Mouse (Mus musculus): ENCODE data around the gene Traf5. TPM values are rescaled to one million over a fixed set of nuclear protein-coding genes. Genes with fewer than 3 reads are reported as not detected.

Traf5 gene
- total RNA-seq, 4 experiments from 2014 or later: 5.2 to 8.7 (median 6.4) TPM

- no peak for DNase-seq (ENCODE audit: low spot score in 2 of 2)
These were observed 117.6 kb downstream of the Traf5 start for GRCm38 (mm10) chr1:191974509-191975405.

- no peak for DNase-seq (ENCODE audit: low spot score in 2 of 2)
These were observed 122.4 kb downstream of the Traf5 start for GRCm38 (mm10) chr1:191969939-191970338.

- DNase-seq (ENCODE audit: low spot score in 2 of 2): peak; percentile 44 to 63
These were observed 127.4 kb downstream of the Traf5 start for GRCm38 (mm10) chr1:191964773-191965481.

GRCm38 (mm10) chr1:191963948-191964772 lies 128.2 kb downstream of the Traf5 start:
- DNase-seq (ENCODE audit: low spot score in 2 of 2): peak; percentile 46 to 82

- no peak for DNase-seq (ENCODE audit: low spot score in 2 of 2)
These were observed 128.9 kb downstream of the Traf5 start for GRCm38 (mm10) chr1:191963413-191963812.

GRCm38 (mm10) chr1:191960946-191961345 lies 131.4 kb downstream of the Traf5 start:
- no peak for DNase-seq (ENCODE audit: low spot score in 2 of 2)

GRCm38 (mm10) chr1:191957321-191957720 lies 135.0 kb downstream of the Traf5 start:
- no peak for DNase-seq (ENCODE audit: low spot score in 2 of 2)

GRCm38 (mm10) chr1:191956871-191957270 lies 135.5 kb downstream of the Traf5 start:
- DNase-seq (ENCODE audit: low spot score in 2 of 2): no peak

- DNase-seq (ENCODE audit: low spot score in 2 of 2): no peak
These were observed 136.1 kb downstream of the Traf5 start for GRCm38 (mm10) chr1:191956261-191956660.

- no peak for DNase-seq (ENCODE audit: low spot score in 2 of 2)
These were observed 137.3 kb downstream of the Traf5 start for GRCm38 (mm10) chr1:191955101-191955500.

GRCm38 (mm10) chr1:191952733-191953335 lies 139.5 kb downstream of the Traf5 start:
- peak; percentile 34 to 90 for DNase-seq (ENCODE audit: low spot score in 2 of 2)

- DNase-seq (ENCODE audit: low spot score in 2 of 2): peak in 1 of 2 experiments; percentile 63
These were observed 141.7 kb downstream of the Traf5 start for GRCm38 (mm10) chr1:191950611-191951010.

- no peak for DNase-seq (ENCODE audit: low spot score in 2 of 2)
These were observed 143.8 kb downstream of the Traf5 start for GRCm38 (mm10) chr1:191948600-191948999.

- no peak for DNase-seq (ENCODE audit: low spot score in 2 of 2)
These were observed 144.6 kb downstream of the Traf5 start for GRCm38 (mm10) chr1:191947796-191948195.

Small RNAs within 50 kb of the gene (microRNA-seq; reads per million reads assigned to microRNA genes)
- gene Mir3473c: 0 reads per million in 2 experiments

Other genes starting within 250 kb of the Traf5 start
- gene Slc30a1, start 185.8 kb downstream of the Traf5 start, total RNA-seq (2022): 10 to 100 TPM; 32.2 to 42.0 (median 35.1) TPM
- gene Rd3, start 115.2 kb downstream of the Traf5 start, total RNA-seq (2022): under 1 TPM; 0.09 to 0.42 (median 0.27) TPM
- gene Rcor3, start 45.5 kb upstream of the Traf5 start, total RNA-seq (2022): 10 to 100 TPM; 33.0 to 37.9 (median 34.3) TPM
- gene Kcnh1, start 98.2 kb upstream of the Traf5 start, total RNA-seq (2022): 10 to 100 TPM; 61.1 to 73.6 (median 64.3) TPM

Data from left cerebral cortex, adult 8-10 months (tissue).